Mouse (Mus musculus) MEL (cell line): ENCODE results near the gene Rap1b.

ENCODE experiments used
- CTCF ChIP-seq, 3 experiments: IDR thresholded peaks in 2 of 3; conservative IDR thresholded peaks in 1 of 3; 2 replicates each; pipeline ENCODE4 v1.5.1; 2011 to 2012; ENCODE audit warnings: low read length in 3 of 3, low read depth in 2 of 3, mild to moderate bottlenecking in 2 of 3, improper control_type of control experiment in 1 of 3, inconsistent platforms in 1 of 3, mixed read lengths in 1 of 3, moderate library complexity in 1 of 3; ENCODE audit not compliant: control insufficient read depth in 1 of 3, insufficient read depth in 1 of 3, poor library complexity in 1 of 3, severe bottlenecking in 1 of 3
- ETS1 ChIP-seq: IDR thresholded peaks from 2 replicates; pipeline ENCODE4 v1.6.1; 2012; ENCODE audit warnings: low read depth, mild to moderate bottlenecking, inconsistent platforms, low read length, improper control_type of control experiment, moderate library complexity
- JUND ChIP-seq: IDR thresholded peaks from 2 replicates; pipeline ENCODE4 v1.6.1; 2011; ENCODE audit warnings: low read depth, mild to moderate bottlenecking, improper control_type of control experiment, low read length
- MAFK ChIP-seq: IDR thresholded peaks from 2 replicates; pipeline ENCODE4 v1.6.1; 2011; ENCODE audit warnings: low read depth, mild to moderate bottlenecking, low read length, improper control_type of control experiment, borderline replicate concordance
- MXI1 ChIP-seq: IDR thresholded peaks from 2 replicates; pipeline ENCODE4 v1.6.1; 2011; ENCODE audit warnings: mild to moderate bottlenecking, low read depth, low read length, improper control_type of control experiment
- NRF1 ChIP-seq: IDR thresholded peaks from 2 replicates; pipeline ENCODE4 v1.6.1; 2014; ENCODE audit warnings: low read depth, mild to moderate bottlenecking, inconsistent platforms, low read length, improper control_type of control experiment, moderate library complexity; ENCODE audit not compliant: poor library complexity, insufficient read depth, severe bottlenecking
- POLR2A ChIP-seq, 2 experiments: IDR thresholded peaks; 2 replicates each; pipeline ENCODE4 v1.6.1; 2011 to 2012; ENCODE audit warnings: low read length in 2 of 2, mild to moderate bottlenecking in 2 of 2, control low read depth in 1 of 2, improper control_type of control experiment in 1 of 2, low read depth in 1 of 2, moderate library complexity in 1 of 2; ENCODE audit not compliant: control insufficient read depth in 1 of 2, insufficient read depth in 1 of 2, poor library complexity in 1 of 2
- SMC3 ChIP-seq: IDR thresholded peaks from 2 replicates; pipeline ENCODE4 v1.6.1; 2011; ENCODE audit warnings: low read depth, low read length, improper control_type of control experiment
- UBTF ChIP-seq: IDR thresholded peaks from 2 replicates; pipeline ENCODE4 v1.6.1; 2012; ENCODE audit warnings: low read depth, mild to moderate bottlenecking, inconsistent platforms, low read length, improper control_type of control experiment, moderate library complexity, borderline replicate concordance; ENCODE audit not compliant: insufficient read depth
- USF1 ChIP-seq: IDR thresholded peaks from 2 replicates; pipeline ENCODE4 v1.6.1; 2014; ENCODE audit warnings: low read depth, mild to moderate bottlenecking, inconsistent platforms, low read length, improper control_type of control experiment, moderate library complexity

DNA sequence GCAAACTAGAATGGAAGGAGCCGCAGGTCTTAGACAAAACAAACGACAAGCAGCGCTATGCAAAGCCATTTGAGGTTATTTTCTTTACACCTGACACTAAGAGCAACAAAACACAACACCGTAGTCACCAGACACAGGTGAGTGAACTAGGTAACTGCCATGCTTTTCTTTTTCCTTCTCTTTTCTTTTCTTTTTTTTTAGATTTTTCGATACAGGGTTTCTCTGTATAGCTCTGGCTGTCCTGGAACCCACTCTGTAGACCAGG, 79.0 kb downstream of the Rap1b start:
- TF ChIP-seq POLR2A (IDR thresholded peaks at IDR 0.05; ENCODE audit: control insufficient read depth in 1 of 2, insufficient read depth in 1 of 2, low read depth in 1 of 2, low read length in 2 of 2, poor library complexity in 1 of 2) (no peak), CTCF (IDR thresholded peaks at IDR 0.05 in 2 of 3, conservative IDR thresholded peaks at IDR 0.05 in 1 of 3; ENCODE audit: control insufficient read depth in 1 of 3, insufficient read depth in 1 of 3, low read depth in 2 of 3, low read length in 3 of 3, poor library complexity in 1 of 3, severe bottlenecking in 1 of 3) (no peak), USF1 (no peak), MXI1 (no peak), JUND (no peak), ETS1 (no peak), UBTF (no peak), SMC3 (no peak), NRF1 (no peak), MAFK (no peak)
